Mouse (Mus musculus) CH12.LX (cell line): ENCODE data around the gene Treml4.

Experiments
- CTCF ChIP-seq, 2 experiments: IDR thresholded peaks in 1 of 2; conservative IDR thresholded peaks in 1 of 2; 2 replicates each; pipeline ENCODE4 v1.5.1; 2011 to 2012; ENCODE audit warnings: low read depth in 2 of 2, low read length in 2 of 2, improper control_type of control experiment in 1 of 2, inconsistent platforms in 1 of 2, mild to moderate bottlenecking in 1 of 2, moderate library complexity in 1 of 2
- MAZ ChIP-seq: IDR thresholded peaks from 2 replicates; pipeline ENCODE4 v1.6.1; 2012; ENCODE audit warnings: low read depth, mild to moderate bottlenecking, inconsistent platforms, low read length, improper control_type of control experiment, moderate library complexity

DNA sequence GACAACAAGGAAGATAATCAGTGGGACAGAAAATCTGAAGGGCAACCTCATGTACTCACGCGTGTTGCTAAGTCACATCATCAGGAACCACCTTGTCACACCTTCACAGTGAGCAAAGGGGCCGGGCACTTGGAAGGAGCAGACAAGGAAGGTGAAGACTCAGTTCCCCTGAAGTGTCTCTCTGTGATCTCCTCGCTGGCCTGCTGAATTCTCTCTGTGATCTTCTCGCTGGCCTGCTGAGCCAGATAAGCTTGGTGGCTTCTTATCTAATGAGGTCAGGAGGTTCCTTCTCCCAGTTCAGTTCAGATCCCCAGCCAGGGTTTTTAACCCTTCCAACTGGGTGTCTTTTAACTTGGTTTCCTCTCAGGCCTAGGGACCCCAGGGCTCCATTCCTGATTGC is 8.1 kb downstream of the Treml4 start:
- TF ChIP-seq CTCF (conservative IDR thresholded peaks at IDR 0.05 in 1 of 2, IDR thresholded peaks at IDR 0.05 in 1 of 2; ENCODE audit: low read depth in 2 of 2, low read length in 2 of 2) (no peak), MAZ (no peak)
